Mouse (Mus musculus) intestine, embryonic 14.5 days (tissue): ENCODE results near the gene Nudt5. TPM values are rescaled to one million over a fixed set of nuclear protein-coding genes. Genes with fewer than 3 reads are reported as not detected.

ENCODE experiments used
- polyA plus RNA-seq: library from polyadenylated mRNA; unstranded; fragments of >200 nt; fragmentation: Nextera tagmentation; extraction: Ambion mirVana; gene quantifications from 2 replicates; pipeline ENCODE4 v1.2.1, GENCODE M21; 2014

Gene Nudt5
- polyA plus RNA-seq, 1 experiment from 2014 or later = 70.1 TPM

Other genes with a start within 250 kb of the Nudt5 start
- 20.7 and 21.1 TPM in 2 replicates for gene Camk1d, start 130.5 kb upstream of the Nudt5 start, polyA plus RNA-seq
- 267 TPM in 2 replicates for gene Cdc123, start 145 bp downstream of the Nudt5 start, polyA plus RNA-seq
- 1.3 TPM in 2 replicates for gene Gm13199, start 17.9 kb downstream of the Nudt5 start, polyA plus RNA-seq
- gene Sec61a2, start 50.4 kb downstream of the Nudt5 start, polyA plus RNA-seq = 77.9 and 87.3 TPM in 2 replicates
- 3.6 and 4.7 TPM in 2 replicates for gene Dhtkd1, start 97.8 kb downstream of the Nudt5 start, polyA plus RNA-seq
- 11.5 and 13.1 TPM in 2 replicates for gene Upf2, start 106.5 kb downstream of the Nudt5 start, polyA plus RNA-seq